Mouse (Mus musculus) lung, postnatal 0 days (tissue): ENCODE measurements at regions not wholly inside any gene's neighbourhood (a gene's known extent, or its start where the extent isn't known, plus 50 kb on each side); places are given as distances from the start of the nearest gene placed in this dataset.
A peak's percentile ranks its signal among the peaks of the same experiment; 100 is the strongest.
"Not testable (repeated sequence)": the region's sequence is repeated elsewhere in the genome, so short reads cannot be mapped to it uniquely, and the experiment has no call there.

Experiments used
- ATAC-seq: fragments of 200-750 bp; cut with Nextera tagmentation; 2 replicates; pipeline ENCODE4 v1.8.0; 2017; ENCODE audit warnings: moderate library complexity
- DNase-seq: peaks from one replicate; pipeline ENCODE4 v3.0.0-alpha.2; 2016; ENCODE audit warnings: low spot score
- H3K27ac ChIP-seq: fragments of 300-500 bp; sonication (generic); 2 replicates; pipeline ENCODE4 v1.5.1; 2014; ENCODE audit warnings: antibody characterized with exemption, mild to moderate bottlenecking, low read length, mixed read lengths
- H3K27me3 ChIP-seq: fragments of 300-500 bp; sonication (generic); replicated peaks from 2 replicates; pipeline ENCODE4 v1.6.1; 2014; ENCODE audit warnings: low read length, mixed read lengths; ENCODE audit not compliant: insufficient read depth
- H3K36me3 ChIP-seq: fragments of 300-500 bp; sonication (generic); 2 replicates; pipeline ENCODE4 v1.6.1; 2014; ENCODE audit warnings: low read length, mixed read lengths; ENCODE audit not compliant: insufficient read depth
- H3K4me1 ChIP-seq: fragments of 300-500 bp; sonication (generic); 2 replicates; pipeline ENCODE4 v1.6.1; 2014; ENCODE audit warnings: antibody characterized with exemption, low read depth, low read length, mixed read lengths; ENCODE audit not compliant: insufficient read depth
- H3K4me2 ChIP-seq: fragments of 300-500 bp; sonication (generic); replicated peaks from 2 replicates; pipeline ENCODE4 v1.6.1; 2014; ENCODE audit warnings: low read depth, mild to moderate bottlenecking, low read length, moderate library complexity, mixed read lengths
- H3K4me3 ChIP-seq: fragments of 300-500 bp; sonication (generic); 2 replicates; pipeline ENCODE4 v1.5.1; 2014; ENCODE audit warnings: low read depth, low read length
- H3K9ac ChIP-seq: fragments of 300-500 bp; sonication (generic); replicated peaks from 2 replicates; pipeline ENCODE4 v1.6.1; 2014; ENCODE audit warnings: low read depth, mild to moderate bottlenecking
- H3K9me3 ChIP-seq: fragments of 300-500 bp; sonication (generic); 2 replicates; pipeline ENCODE4 v1.6.1; 2016; ENCODE audit warnings: low read length, mixed read lengths
- CTCF ChIP-seq: IDR thresholded peaks from 2 replicates; pipeline ENCODE4 v1.5.1; 2016; ENCODE audit warnings: antibody characterized with exemption, mild to moderate bottlenecking
- EP300 ChIP-seq: IDR thresholded peaks from 2 replicates; pipeline ENCODE4 v1.6.1; 2016; ENCODE audit warnings: antibody characterized with exemption, mild to moderate bottlenecking, control low read depth
- WGBS: fragments of 180-500 bp; shearing (Covaris S2); extraction: QIAGEN DNeasy Blood & Tissue Kit; methylation state at CpG from one replicate; pipeline ENCODE4 v1.1.7; 2014; 5-methylcytosine and 5-hydroxymethylcytosine counted together

DNA sequence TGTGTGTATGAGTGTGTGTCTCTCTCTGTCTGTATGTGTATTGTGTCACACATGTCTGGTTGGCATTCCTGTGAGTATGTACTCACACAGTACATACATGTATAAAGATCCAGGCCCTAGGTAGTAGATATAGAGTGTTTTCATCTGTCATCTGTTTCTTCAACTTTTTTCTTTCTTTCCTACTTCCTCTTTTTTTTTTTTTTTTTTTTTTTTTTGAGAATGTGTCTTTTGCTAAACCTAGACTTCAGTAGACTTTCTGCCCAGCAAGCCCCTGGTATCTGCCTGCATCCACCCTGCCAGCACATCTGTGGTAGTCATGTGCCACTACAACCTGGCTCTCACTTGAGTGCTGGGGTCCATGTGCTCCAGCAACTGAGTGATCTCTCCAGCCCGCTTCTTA is 1073.3 kb downstream of the Diaph3 start:
- 82% methylated on average over 1 of the region's 1 CpGs for WGBS
- H3K36me3 ChIP-seq: no peaks in the 10 kb centered on the region

DNA sequence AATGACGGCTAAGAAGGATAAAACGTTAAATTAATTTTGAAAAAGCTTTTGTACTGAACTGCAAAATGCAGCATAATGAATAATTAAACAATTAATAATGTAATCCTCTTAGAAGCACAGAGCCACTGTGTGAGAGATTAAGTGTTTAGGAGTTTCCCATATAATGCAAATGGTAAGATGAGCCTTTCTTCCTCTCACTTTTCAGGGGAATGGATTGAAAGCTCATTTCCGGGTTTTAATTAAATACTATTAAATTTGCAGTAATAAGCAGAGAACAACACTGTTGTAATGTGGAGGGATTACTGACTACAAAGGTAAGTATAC is 1077.5 kb downstream of the Diaph3 start:
- ATAC-seq (no peak), DNase-seq (no peak)
- H3K36me3 ChIP-seq: no peaks in the 10 kb centered on the region
- WGBS: 89% methylated on average over 3 of the region's 3 CpGs
- TF ChIP-seq CTCF (no peak), EP300 (no peak)
- H3K4me1 ChIP-seq: no peaks in the 10 kb centered on the region
- H3K4me2 ChIP-seq: no peak overlapping the region
- no peaks in the 10 kb centered on the region for H3K9me3 ChIP-seq
- no peak overlapping the region for H3K9ac ChIP-seq
- H3K4me3 ChIP-seq: no peak overlapping the region
- H3K27me3 ChIP-seq: no peaks in the 10 kb centered on the region
- H3K27ac ChIP-seq: no peak overlapping the region

More for the DNA sequence above, 1073.3 kb downstream of the Diaph3 start:
- no peak overlapping the region for H3K27ac ChIP-seq
- H3K4me2 ChIP-seq: no peak overlapping the region
- TF ChIP-seq CTCF (no peak), EP300 (no peak)
- H3K27me3 ChIP-seq: no peaks in the 10 kb centered on the region
- H3K9me3 ChIP-seq: no peaks in the 10 kb centered on the region
- H3K4me1 ChIP-seq: no peaks in the 10 kb centered on the region
- no peak for ATAC-seq
- DNase-seq: no peak
- H3K4me3 ChIP-seq: no peak overlapping the region
- no peak overlapping the region for H3K9ac ChIP-seq

DNA sequence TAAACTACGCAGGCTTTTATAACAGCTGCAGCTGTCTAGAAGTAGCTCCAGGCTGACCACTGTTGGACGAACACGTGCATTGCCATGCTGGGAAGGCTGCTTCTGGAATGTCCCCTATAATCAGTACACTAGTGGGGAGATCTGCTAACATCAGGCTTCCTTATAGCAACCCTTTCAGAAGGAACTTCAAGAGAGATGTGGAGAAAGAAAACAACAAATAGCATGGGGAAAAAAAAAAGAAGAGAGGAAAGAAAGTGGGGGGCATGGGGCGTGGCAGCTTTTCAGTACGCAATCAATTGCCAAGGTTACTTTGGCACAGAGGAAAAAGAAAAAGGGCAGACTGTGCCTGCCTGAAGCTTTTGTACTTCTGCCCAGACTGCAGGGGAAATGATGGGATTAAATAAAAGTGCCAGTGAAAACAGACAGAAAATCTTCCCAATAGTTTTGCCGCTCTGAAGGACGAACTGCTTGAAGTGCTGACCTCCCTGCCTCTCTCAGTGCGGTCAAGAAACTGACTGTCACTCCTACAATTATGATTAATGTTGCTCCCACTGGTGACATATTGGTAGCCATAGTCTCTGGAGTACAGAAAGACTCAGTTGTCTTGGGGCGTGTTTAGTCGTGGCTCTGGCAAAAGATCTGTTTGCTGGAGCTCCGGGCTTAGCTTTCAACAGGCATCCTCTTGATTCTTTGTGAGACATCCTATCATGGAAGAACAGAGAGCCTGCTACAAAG is 1078.0 kb downstream of the Diaph3 start:
- Histone ChIP-seq H3K9me3 (no peaks in the 10 kb centered on the region), H3K4me1 (no peaks in the 10 kb centered on the region), H3K27ac (no peak overlapping the region), H3K4me3 (no peak overlapping the region), H3K36me3 (no peaks in the 10 kb centered on the region), H3K4me2 (no peak overlapping the region), H3K9ac (no peak overlapping the region), H3K27me3 (no peaks in the 10 kb centered on the region)
- ATAC-seq (no peak), DNase-seq (peak; percentile 35)
- 73% methylated on average over 11 of the region's 11 CpGs for WGBS
- TF ChIP-seq EP300 (no peak), CTCF (peak; percentile 58)

DNA sequence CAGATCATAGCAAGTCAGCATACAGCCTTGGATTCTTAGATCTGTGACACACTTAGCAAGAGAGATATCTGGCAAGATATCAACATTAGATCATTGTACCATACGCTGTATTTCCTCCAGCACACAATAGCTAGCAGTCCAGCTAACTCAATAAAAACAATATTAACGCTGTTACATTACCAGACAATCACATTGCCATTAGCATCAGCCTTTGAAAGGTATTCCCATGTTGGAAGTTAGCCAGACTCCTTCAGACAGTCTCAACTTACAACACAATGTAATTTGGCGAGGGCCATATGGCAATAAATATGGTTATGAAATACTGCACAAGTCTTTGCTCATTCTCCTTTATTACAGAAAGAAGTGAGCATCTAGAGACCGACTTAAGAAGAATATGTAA is 1084.0 kb downstream of the Diaph3 start:
- 29% methylated on average over 4 of the region's 4 CpGs for WGBS
- Histone ChIP-seq H3K4me2 (no peak overlapping the region), H3K4me3 (no peak overlapping the region), H3K9me3 (no peaks in the 10 kb centered on the region), H3K36me3 (no peaks in the 10 kb centered on the region), H3K4me1 (no peaks in the 10 kb centered on the region), H3K27ac (no peak overlapping the region), H3K9ac (no peak overlapping the region), H3K27me3 (no peaks in the 10 kb centered on the region)
- ATAC-seq (peak; percentile 63), DNase-seq (peak; percentile 77)
- TF ChIP-seq CTCF (no peak), EP300 (peak; percentile 47)

DNA sequence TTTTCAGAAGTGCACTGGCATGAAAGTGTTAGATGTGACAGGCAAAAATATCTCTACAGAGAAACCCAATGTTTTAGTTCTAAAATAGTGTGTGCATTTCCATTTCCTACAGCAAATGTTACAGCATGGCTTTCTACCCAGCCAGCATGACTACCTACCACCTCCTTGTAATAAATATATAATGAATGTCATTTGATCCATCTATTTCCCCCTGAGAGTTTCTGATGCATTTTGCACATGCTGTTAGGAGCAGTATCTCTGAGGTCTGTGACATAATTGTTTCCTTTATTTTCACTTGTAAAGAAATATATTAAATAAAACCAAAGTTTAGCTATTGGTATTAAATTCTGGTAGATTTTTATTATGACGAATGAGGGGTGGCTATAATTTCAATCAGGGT is 1086.4 kb downstream of the Diaph3 start:
- Histone ChIP-seq H3K9ac (no peak overlapping the region), H3K27me3 (no peaks in the 10 kb centered on the region), H3K27ac (no peak overlapping the region), H3K4me2 (no peak overlapping the region), H3K9me3 (no peaks in the 10 kb centered on the region), H3K4me1 (no peaks in the 10 kb centered on the region), H3K36me3 (no peaks in the 10 kb centered on the region), H3K4me3 (no peak overlapping the region)
- no peak for TF ChIP-seq CTCF
- TF ChIP-seq EP300: no peak
- 81% methylated on average over 1 of the region's 1 CpGs for WGBS
- ATAC-seq: no peak
- no peak for DNase-seq

DNA sequence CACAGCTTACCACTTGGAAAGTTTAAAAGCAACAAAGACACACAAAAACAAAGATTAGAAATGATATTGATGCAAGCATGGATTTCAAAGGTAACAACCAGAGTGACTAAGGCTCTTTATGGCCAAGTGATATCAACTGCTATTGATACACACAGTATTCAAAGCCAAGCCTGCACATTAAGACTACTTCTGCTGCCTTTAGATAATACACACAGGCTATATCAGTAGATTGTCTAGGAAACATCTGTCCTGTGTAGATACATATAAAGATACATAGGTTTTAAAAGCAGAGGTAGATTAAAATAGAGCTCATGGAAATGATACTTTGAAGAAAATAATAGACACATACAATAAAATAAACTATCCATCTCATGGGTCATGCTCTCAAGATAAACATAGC is 1111.6 kb downstream of the Diaph3 start:
- no peaks in the 10 kb centered on the region for H3K27me3 ChIP-seq
- ATAC-seq: no peak
- H3K4me1 ChIP-seq: no peaks in the 10 kb centered on the region
- H3K9ac ChIP-seq: no peak overlapping the region
- H3K36me3 ChIP-seq: no peaks in the 10 kb centered on the region
- H3K9me3 ChIP-seq: no peaks in the 10 kb centered on the region
- no peak for DNase-seq
- H3K4me3 ChIP-seq: no peak overlapping the region
- H3K4me2 ChIP-seq: no peak overlapping the region
- no peak for TF ChIP-seq EP300
- TF ChIP-seq CTCF: no peak
- H3K27ac ChIP-seq: no peak overlapping the region

DNA sequence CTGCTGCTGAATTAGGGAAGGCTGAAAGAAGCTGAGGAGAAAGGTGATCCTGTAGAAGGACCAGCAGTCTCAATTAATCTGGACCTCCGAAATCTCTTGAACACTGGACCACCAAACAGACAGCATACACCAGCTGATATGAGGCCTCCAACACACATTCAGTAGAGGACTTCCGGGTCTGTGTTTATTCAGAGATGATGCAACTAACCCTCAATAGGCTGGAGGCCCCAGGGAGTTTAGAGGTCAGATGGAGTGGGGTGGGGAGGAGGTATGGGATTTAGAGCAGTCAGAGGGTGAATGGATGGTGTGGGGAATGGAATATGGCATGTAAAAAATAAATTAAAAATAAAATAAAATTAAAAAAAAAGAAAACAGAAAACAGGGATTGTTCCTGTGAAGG is 1123.4 kb downstream of the Diaph3 start:
- DNase-seq, H3K36me3 ChIP-seq, H3K27me3 ChIP-seq, H3K4me1 ChIP-seq, H3K27ac ChIP-seq, H3K4me3 ChIP-seq, ATAC-seq, H3K4me2 ChIP-seq, H3K9ac ChIP-seq, H3K9me3 ChIP-seq: not testable (repeated sequence)
- WGBS: 51% methylated on average over 2 of the region's 2 CpGs
